Mouse (Mus musculus) hindbrain, embryonic 15.5 days (tissue): ENCODE data around the gene Ap2a1. TPM values are rescaled to one million over a fixed set of nuclear protein-coding genes. Genes with fewer than 3 reads are reported as not detected.

ENCODE experiments used
- ATAC-seq: fragments of 200-750 bp; cut with Nextera tagmentation; 2 replicates; pipeline ENCODE4 v1.8.0; 2017; ENCODE audit warnings: low read depth, moderate number of reproducible peaks, moderate TSS enrichment; ENCODE audit not compliant: low FRiP score
- H3K27ac ChIP-seq: fragments of 300-500 bp; sonication (generic); replicated peaks from 2 replicates; pipeline ENCODE4 v1.5.1; 2015; ENCODE audit warnings: mild to moderate bottlenecking, inconsistent platforms
- H3K27me3 ChIP-seq: fragments of 300-500 bp; sonication (generic); 2 replicates; pipeline ENCODE4 v1.6.1; 2015; ENCODE audit warnings: control low read depth, inconsistent platforms
- H3K36me3 ChIP-seq: fragments of 300-500 bp; sonication (generic); 2 replicates; pipeline ENCODE4 v1.6.1; 2015; ENCODE audit warnings: control low read depth, inconsistent platforms
- H3K4me1 ChIP-seq: fragments of 300-500 bp; sonication (generic); replicated peaks from 2 replicates; pipeline ENCODE4 v1.6.1; 2015; ENCODE audit warnings: control low read depth, inconsistent platforms
- H3K4me2 ChIP-seq: fragments of 300-500 bp; sonication (generic); 2 replicates; pipeline ENCODE4 v1.6.1; 2015; ENCODE audit warnings: moderate library complexity, mild to moderate bottlenecking, inconsistent platforms
- H3K4me3 ChIP-seq: fragments of 300-500 bp; sonication (generic); 2 replicates; pipeline ENCODE4 v1.5.1; 2015; ENCODE audit warnings: mild to moderate bottlenecking, inconsistent platforms
- H3K9ac ChIP-seq: fragments of 300-500 bp; sonication (generic); 2 replicates; pipeline ENCODE4 v1.6.1; 2015; ENCODE audit warnings: inconsistent platforms
- H3K9me3 ChIP-seq: fragments of 300-500 bp; sonication (generic); 2 replicates; pipeline ENCODE4 v1.6.1; 2016; ENCODE audit warnings: control low read depth, inconsistent platforms
- WGBS: fragments of 180-500 bp; shearing (Covaris S2); methylation state at CpG from one replicate; pipeline ENCODE4 v1.1.7; 2015; 5-methylcytosine and 5-hydroxymethylcytosine counted together
- polyA plus RNA-seq: library from polyadenylated mRNA; unstranded; fragments of >200 nt; fragmentation: Nextera tagmentation; extraction: Ambion mirVana; gene quantifications from 2 replicates; pipeline ENCODE4 v1.2.1, GENCODE M21; 2015

The Ap2a1 gene
- 130 and 132 TPM in 2 replicates for polyA plus RNA-seq

DNA sequence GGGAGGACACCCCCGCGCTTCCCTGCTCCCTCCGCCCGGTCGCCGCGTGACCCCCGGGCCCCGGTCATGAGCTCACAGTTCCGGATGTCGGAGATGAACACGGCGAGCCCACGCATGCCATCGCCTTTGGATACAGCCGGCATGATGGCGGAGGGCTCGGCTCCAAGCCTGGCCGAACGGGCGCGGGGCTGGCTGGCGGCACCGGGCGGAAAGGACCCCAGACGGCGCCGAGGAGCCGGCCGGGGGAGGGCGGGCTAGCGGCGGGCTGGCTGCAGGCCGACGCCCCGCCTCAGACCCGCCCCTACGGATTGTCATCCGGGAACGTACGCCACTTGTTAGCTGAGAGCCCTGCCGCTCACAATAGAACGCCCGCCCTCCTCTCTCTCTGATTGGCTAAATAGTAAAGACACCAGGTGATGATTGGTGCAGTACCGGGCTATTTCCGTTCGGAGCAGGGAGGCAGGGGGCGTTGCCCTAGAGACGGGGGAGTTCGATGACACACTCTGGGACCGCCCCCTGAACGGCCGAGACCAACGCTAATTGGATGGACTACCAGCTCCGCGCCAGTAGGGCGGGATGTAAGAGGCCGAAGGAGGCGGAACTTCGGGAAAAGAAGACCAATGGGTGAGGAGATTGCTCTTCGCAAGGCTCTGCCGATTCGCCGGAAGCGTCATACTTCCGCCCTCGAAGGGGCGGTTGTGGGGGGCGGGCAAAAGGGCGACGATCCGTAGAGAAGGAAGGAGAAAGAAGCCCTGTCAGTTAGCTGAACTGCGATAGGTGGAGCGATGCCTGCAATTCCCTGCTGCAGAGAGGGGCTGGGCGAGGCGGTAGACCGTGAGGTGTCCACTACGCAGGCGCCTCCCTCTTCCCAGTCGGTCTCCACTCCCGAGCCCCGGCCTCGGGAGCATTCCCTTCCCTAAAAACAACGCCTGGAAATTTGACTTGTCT is at the start of gene Ap2a1:
Gene Ap2a1, minus strand, starts transcription at position 293 of the 948 bp plus-strand sequence.
- WGBS: under 1% methylated on average over 84 of the region's 84 CpGs
- peak within 1 kb of the TSS; percentile 92 for H3K4me3 ChIP-seq
- H3K4me2 ChIP-seq: peak within 1 kb of the TSS; percentile 80
- ATAC-seq: peak; percentile 99
- H3K9ac ChIP-seq: peak within 1 kb of the TSS; percentile 98
- H3K27ac ChIP-seq: peak within 1 kb of the TSS; percentile 96
- H3K4me1 ChIP-seq: peaks cover 27% of the 10 kb centered on the region
- H3K27me3 ChIP-seq: no peaks in the 10 kb centered on the region
- H3K9me3 ChIP-seq: no peaks in the 10 kb centered on the region
- H3K36me3 ChIP-seq: peaks cover 2% of the 10 kb centered on the region; the same call in 1 of the 2 replicates

GRCm38 (mm10) chr7:44978300-44978699 is 49.0 kb upstream of the Ap2a1 start:
- ATAC-seq: no peak
- Histone ChIP-seq H3K27me3 (no peaks in the 10 kb centered on the region), H3K36me3 (peaks cover 63% of the 10 kb centered on the region), H3K4me2 (no peak overlapping the region), H3K4me1 (peaks cover 17% of the 10 kb centered on the region), H3K27ac (no peak overlapping the region), H3K9me3 (no peaks in the 10 kb centered on the region), H3K4me3 (no peak overlapping the region), H3K9ac (no peak overlapping the region)
- WGBS: 94% methylated on average over 3 of the region's 3 CpGs

DNA sequence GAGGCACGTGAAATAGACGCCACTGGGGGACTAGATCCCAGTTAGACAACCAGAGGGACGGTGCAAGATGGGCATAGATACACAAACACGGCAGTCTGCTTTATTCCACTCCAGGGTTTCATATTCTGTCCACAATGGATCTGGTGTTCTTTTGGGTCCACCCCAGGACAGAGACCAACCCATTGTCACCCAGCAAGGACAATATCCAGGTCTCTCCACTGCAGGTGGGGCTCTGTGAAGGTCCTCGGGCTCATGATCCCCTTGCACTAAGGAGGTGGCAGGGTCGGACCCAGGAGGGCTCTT is 45.8 kb upstream of the Ap2a1 start:
- Histone ChIP-seq H3K4me3 (peak overlapping the region; percentile 51), H3K4me2 (peak overlapping the region; percentile 98), H3K9ac (peak overlapping the region; percentile 66; the same call in 1 of the 2 replicates), H3K9me3 (no peaks in the 10 kb centered on the region), H3K27me3 (no peaks in the 10 kb centered on the region), H3K4me1 (peaks cover 41% of the 10 kb centered on the region), H3K27ac (peak overlapping the region; percentile 91), H3K36me3 (peaks cover 41% of the 10 kb centered on the region)
- no peak for ATAC-seq
- WGBS: 18% methylated on average over 6 of the region's 6 CpGs

DNA sequence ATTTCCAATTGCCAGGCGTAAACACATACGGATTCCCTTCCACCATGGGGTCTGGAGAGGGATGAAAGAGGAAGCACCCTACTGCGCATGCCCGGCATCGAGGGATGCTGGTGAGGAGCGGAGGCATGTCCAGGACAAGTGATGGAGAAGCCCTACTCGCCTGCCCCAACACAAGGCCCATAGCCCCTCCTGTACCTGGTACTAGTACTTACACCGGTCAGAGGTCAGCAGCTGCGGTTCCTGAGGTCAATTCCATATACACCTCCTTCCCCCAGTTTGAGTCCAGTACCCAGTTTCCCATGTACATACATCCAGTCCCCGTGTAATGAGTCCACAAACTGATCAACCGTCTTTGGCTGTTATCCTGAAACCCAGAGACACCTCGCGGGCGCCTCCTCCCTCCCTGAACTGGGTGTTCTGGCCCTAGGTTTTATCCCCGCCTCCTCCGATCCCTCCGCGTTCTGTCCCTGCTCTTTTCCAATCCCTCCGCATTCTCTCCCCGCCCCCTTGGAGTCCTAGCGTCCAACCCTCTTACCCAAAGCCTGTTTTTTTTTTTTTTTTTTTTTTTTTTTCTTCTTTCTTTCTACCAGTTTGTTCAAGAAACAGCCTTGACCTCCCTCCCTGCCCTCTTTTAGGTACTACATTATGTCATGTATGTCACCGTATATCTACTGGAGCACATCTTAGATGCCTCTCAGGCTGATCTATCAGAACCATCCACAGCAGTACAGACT is 45.3 kb upstream of the Ap2a1 start, which contains the start of gene Cpt1c:
Gene Cpt1c, minus strand, starts transcription at position 469 of the 734 bp plus-strand sequence.
- under 1% methylated on average over 22 of the region's 22 CpGs for WGBS
- Histone ChIP-seq H3K4me2 (peak within 1 kb of the TSS; percentile 98), H3K4me3 (peak within 1 kb of the TSS; percentile 51), H3K9ac (peak within 1 kb of the TSS; percentile 66), H3K27ac (peak within 1 kb of the TSS; percentile 91), H3K36me3 (peaks cover 36% of the 10 kb centered on the region), H3K27me3 (no peaks in the 10 kb centered on the region), H3K4me1 (peaks cover 44% of the 10 kb centered on the region), H3K9me3 (no peaks in the 10 kb centered on the region)
- peak; percentile 58 for ATAC-seq

DNA sequence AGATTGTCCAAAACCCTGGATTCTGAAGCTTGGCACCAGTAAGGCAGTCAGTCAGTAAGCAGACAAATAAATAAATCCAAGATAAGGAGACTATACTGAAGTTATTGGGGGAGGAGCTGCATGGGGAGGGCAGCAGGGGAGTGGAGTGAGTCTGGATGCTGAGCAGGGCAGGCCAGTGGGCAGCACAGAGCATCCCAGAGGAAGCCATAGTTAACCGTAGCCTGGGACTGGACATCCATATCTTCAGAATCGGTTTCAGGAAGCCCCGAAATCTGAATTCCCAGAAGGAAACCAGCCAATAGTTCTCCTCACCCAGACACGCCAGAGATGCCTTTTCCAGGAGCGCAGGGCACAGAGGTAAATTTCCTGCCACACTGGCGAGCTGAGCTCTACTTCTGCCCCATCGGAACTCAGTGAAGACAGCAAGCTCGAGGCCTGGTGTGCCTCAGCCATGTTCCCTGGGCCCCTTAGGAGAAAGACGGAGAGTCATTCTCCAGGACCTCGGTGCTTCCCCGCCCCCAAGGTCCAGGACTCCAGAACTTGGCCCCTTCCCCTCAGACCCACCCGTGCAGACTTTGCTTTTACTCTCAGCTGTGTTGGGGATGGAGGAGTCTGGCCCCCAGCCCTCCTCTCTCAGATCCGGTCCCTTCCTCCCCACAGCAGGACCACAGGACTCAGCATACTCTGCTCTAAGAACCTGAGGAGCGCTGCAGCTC is 44.3 kb upstream of the Ap2a1 start:
- WGBS: 24% methylated on average over 14 of the region's 14 CpGs

GRCm38 (mm10) chr7:44971142-44971541 is 41.8 kb upstream of the Ap2a1 start:
- WGBS: 70% methylated on average over 7 of the region's 7 CpGs

More for the DNA sequence above, 44.3 kb upstream of the Ap2a1 start:
- Histone ChIP-seq H3K9ac (peak overlapping the region; percentile 66), H3K4me3 (peak overlapping the region; percentile 51), H3K4me1 (peaks cover 44% of the 10 kb centered on the region), H3K36me3 (peaks cover 26% of the 10 kb centered on the region), H3K27me3 (no peaks in the 10 kb centered on the region), H3K4me2 (peak overlapping the region; percentile 98), H3K9me3 (no peaks in the 10 kb centered on the region), H3K27ac (peak overlapping the region; percentile 91)
- no peak for ATAC-seq

DNA sequence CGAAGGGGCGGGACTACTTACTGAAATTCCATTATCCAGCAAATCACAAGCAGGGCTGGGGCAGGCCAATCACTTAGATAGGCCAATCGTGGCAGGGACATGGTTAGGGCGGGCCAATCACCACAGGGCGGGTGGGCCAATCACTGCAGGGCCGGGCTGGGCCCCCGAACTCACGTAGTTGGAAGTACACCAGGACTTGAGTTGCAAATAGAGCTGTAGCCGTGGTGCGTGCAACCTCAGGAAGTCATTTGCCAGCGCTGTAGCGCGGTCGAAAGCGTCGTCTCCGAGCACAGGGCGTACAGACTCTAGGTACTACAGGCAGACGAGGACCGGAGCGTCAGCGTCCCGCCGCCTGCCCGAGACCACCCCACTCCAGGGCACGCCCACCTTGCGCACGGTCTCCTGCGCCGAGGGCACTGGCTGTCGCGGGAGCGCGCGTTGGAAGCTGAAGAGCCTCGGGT is 41.0 kb upstream of the Ap2a1 start:
- peak overlapping the region; percentile 82 for H3K4me2 ChIP-seq
- H3K9ac ChIP-seq: peak overlapping the region; percentile 66
- H3K9me3 ChIP-seq: no peaks in the 10 kb centered on the region
- peak overlapping the region; percentile 79 for H3K27ac ChIP-seq
- no peaks in the 10 kb centered on the region for H3K27me3 ChIP-seq
- 0% methylated on average over 36 of the region's 36 CpGs for WGBS
- H3K4me1 ChIP-seq: peaks cover 42% of the 10 kb centered on the region
- H3K36me3 ChIP-seq: peaks cover 24% of the 10 kb centered on the region
- H3K4me3 ChIP-seq: peak overlapping the region; percentile 46
- ATAC-seq: peak; percentile 96

More at GRCm38 (mm10) chr7:44971142-44971541, 41.8 kb upstream of the Ap2a1 start:
- Histone ChIP-seq H3K4me1 (peaks cover 44% of the 10 kb centered on the region), H3K27me3 (no peaks in the 10 kb centered on the region), H3K36me3 (peaks cover 17% of the 10 kb centered on the region), H3K4me2 (peak overlapping the region; percentile 82), H3K27ac (peak overlapping the region; percentile 79), H3K9ac (peak overlapping the region; percentile 66), H3K9me3 (no peaks in the 10 kb centered on the region), H3K4me3 (peak overlapping the region; percentile 46)
- no peak for ATAC-seq

DNA sequence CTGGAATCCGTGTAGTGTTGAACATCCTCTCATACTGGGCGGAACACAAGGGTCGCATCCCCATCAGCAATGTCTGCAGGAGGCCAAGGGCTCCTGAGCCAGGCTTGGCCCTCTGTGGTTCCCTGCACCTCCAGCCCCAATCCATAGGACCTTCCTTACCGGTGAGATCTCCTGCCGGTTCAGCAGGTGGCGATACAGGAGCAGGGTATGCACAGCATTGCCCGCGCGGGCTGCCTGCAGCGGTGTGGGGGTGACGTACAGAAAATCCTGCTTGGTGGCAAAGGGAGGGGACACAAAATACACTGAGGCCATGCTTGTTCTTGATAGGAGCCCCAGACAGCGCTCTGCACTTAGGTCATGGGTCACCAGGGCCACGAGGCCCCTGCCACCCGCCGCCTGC is 37.3 kb upstream of the Ap2a1 start:
- Histone ChIP-seq H3K4me2 (no peak overlapping the region), H3K27me3 (no peaks in the 10 kb centered on the region), H3K27ac (no peak overlapping the region), H3K36me3 (peaks cover 49% of the 10 kb centered on the region), H3K9ac (no peak overlapping the region), H3K4me1 (peaks cover 13% of the 10 kb centered on the region), H3K4me3 (no peak overlapping the region), H3K9me3 (no peaks in the 10 kb centered on the region)
- no peak for ATAC-seq
- 77% methylated on average over 15 of the region's 15 CpGs for WGBS

GRCm38 (mm10) chr7:44965975-44966374 is 36.7 kb upstream of the Ap2a1 start:
- WGBS: 87% methylated on average over 7 of the region's 7 CpGs
- Histone ChIP-seq H3K27ac (no peak overlapping the region), H3K4me3 (no peak overlapping the region), H3K9me3 (no peaks in the 10 kb centered on the region), H3K4me2 (no peak overlapping the region), H3K36me3 (peaks cover 55% of the 10 kb centered on the region), H3K9ac (no peak overlapping the region), H3K4me1 (peaks cover 6% of the 10 kb centered on the region), H3K27me3 (no peaks in the 10 kb centered on the region)
- no peak for ATAC-seq

- no peak for ATAC-seq
- H3K4me3 ChIP-seq: no peak overlapping the region
These were observed 35.7 kb upstream of the Ap2a1 start for GRCm38 (mm10) chr7:44964990-44965389.

DNA sequence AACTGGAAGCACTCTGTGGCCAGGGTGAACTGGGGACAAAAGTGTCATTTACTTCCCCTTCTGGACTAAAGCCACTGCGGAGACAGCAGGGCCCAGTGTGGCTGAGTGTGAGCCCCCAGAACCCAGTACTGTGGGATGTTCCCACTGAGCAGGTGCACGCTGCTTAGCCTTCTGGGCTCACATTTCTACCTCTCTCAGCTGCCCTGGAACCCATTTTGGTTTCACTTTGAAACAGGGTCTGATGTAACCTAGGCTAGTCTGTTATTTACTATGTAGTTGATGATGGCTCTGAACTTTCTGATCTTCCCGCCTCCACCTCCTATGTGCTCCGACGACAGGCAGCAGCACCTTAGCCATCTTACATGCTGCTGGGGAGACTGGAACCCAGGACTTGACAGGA is 33.5 kb upstream of the Ap2a1 start:
- Histone ChIP-seq H3K36me3 (peaks cover 65% of the 10 kb centered on the region), H3K4me2 (no peak overlapping the region), H3K9ac (no peak overlapping the region), H3K27me3 (no peaks in the 10 kb centered on the region), H3K4me3 (no peak overlapping the region), H3K27ac (no peak overlapping the region), H3K4me1 (no peaks in the 10 kb centered on the region), H3K9me3 (no peaks in the 10 kb centered on the region)
- ATAC-seq: no peak
- WGBS: 92% methylated on average over 5 of the region's 5 CpGs

More at GRCm38 (mm10) chr7:44964990-44965389, 35.7 kb upstream of the Ap2a1 start:
- no peaks in the 10 kb centered on the region for H3K27me3 ChIP-seq
- H3K36me3 ChIP-seq: peaks cover 60% of the 10 kb centered on the region
- H3K27ac ChIP-seq: no peak overlapping the region
- 96% methylated on average over 13 of the region's 13 CpGs for WGBS
- H3K4me2 ChIP-seq: no peak overlapping the region
- H3K4me1 ChIP-seq: peaks cover 3% of the 10 kb centered on the region; the same call in 1 of the 2 replicates
- no peak overlapping the region for H3K9ac ChIP-seq
- H3K9me3 ChIP-seq: no peaks in the 10 kb centered on the region
